Mouse (Mus musculus): ENCODE measurements around the gene Tln1. TPM values are rescaled to one million over a fixed set of nuclear protein-coding genes. Genes with fewer than 3 reads are reported as not detected.

Tln1 gene
- polyA plus RNA-seq, 1 experiment from 2014 or later: 60.4 TPM

- WGBS: 97% methylated on average over 12 of the region's 12 CpGs
- no peak overlapping the region for H3K27ac ChIP-seq (ENCODE audit: low read depth, low read length)
- H3K9ac ChIP-seq (ENCODE audit: low read depth, low read length): no peak overlapping the region
- H3K36me3 ChIP-seq (ENCODE audit: control insufficient read depth, insufficient read depth, low read length): 0 out of 2 replicates have a peak, but pooled peaks cover 5% of the 10 kb centered on the region
- no peak overlapping the region for H3K4me3 ChIP-seq (ENCODE audit: low read depth, low read length)
- no peak overlapping the region for H3K4me2 ChIP-seq (replicated peaks; ENCODE audit: low read depth, low read length)
- DNase-seq (ENCODE audit: low spot score) (no peak), ATAC-seq (ENCODE audit: low FRiP score) (no peak)
- no peaks in the 10 kb centered on the region for H3K9me3 ChIP-seq (ENCODE audit: control insufficient read depth, low read length)
- H3K27me3 ChIP-seq (ENCODE audit: control insufficient read depth, insufficient read depth, low read length): no peaks in the 10 kb centered on the region
- H3K4me1 ChIP-seq (replicated peaks; ENCODE audit: control insufficient read depth, insufficient read depth, low read length): peaks cover 10% of the 10 kb centered on the region; the same call in 1 of the 2 replicates
Observed at GRCm38 (mm10) chr4:43581381-43581780, 18.9 kb upstream of the Tln1 start.

- Histone ChIP-seq H3K4me1 (replicated peaks; ENCODE audit: control insufficient read depth, insufficient read depth, low read length) (peaks cover 10% of the 10 kb centered on the region; the same call in 1 of the 2 replicates), H3K9me3 (ENCODE audit: control insufficient read depth, low read length) (no peaks in the 10 kb centered on the region), H3K4me2 (replicated peaks; ENCODE audit: low read depth, low read length) (no peak overlapping the region), H3K27ac (ENCODE audit: low read depth, low read length) (no peak overlapping the region), H3K9ac (ENCODE audit: low read depth, low read length) (no peak overlapping the region), H3K36me3 (ENCODE audit: control insufficient read depth, insufficient read depth, low read length) (0 out of 2 replicates have a peak, but pooled peaks cover 5% of the 10 kb centered on the region), H3K27me3 (ENCODE audit: control insufficient read depth, insufficient read depth, low read length) (no peaks in the 10 kb centered on the region), H3K4me3 (ENCODE audit: low read depth, low read length) (no peak overlapping the region)
- 91% methylated on average over 5 of the region's 5 CpGs for WGBS
- no peak for ATAC-seq (ENCODE audit: low FRiP score)
- no peak for DNase-seq (ENCODE audit: low spot score)
Observed at GRCm38 (mm10) chr4:43580721-43581120, 18.2 kb upstream of the Tln1 start.

- Histone ChIP-seq H3K9me3 (ENCODE audit: control insufficient read depth, low read length) (no peaks in the 10 kb centered on the region), H3K4me3 (ENCODE audit: low read depth, low read length) (peak overlapping the region; percentile 86), H3K27me3 (ENCODE audit: control insufficient read depth, insufficient read depth, low read length) (no peaks in the 10 kb centered on the region), H3K9ac (ENCODE audit: low read depth, low read length) (no peak overlapping the region), H3K27ac (ENCODE audit: low read depth, low read length) (no peak overlapping the region), H3K36me3 (ENCODE audit: control insufficient read depth, insufficient read depth, low read length) (0 out of 2 replicates have a peak, but pooled peaks cover 5% of the 10 kb centered on the region), H3K4me1 (replicated peaks; ENCODE audit: control insufficient read depth, insufficient read depth, low read length) (peaks cover 10% of the 10 kb centered on the region; the same call in 1 of the 2 replicates), H3K4me2 (replicated peaks; ENCODE audit: low read depth, low read length) (peak overlapping the region; percentile 76)
- DNase-seq (ENCODE audit: low spot score) (no peak), ATAC-seq (ENCODE audit: low FRiP score) (no peak)
- 88% methylated on average over 6 of the region's 6 CpGs for WGBS
Observed at GRCm38 (mm10) chr4:43579731-43580130, 17.2 kb upstream of the Tln1 start.

DNA sequence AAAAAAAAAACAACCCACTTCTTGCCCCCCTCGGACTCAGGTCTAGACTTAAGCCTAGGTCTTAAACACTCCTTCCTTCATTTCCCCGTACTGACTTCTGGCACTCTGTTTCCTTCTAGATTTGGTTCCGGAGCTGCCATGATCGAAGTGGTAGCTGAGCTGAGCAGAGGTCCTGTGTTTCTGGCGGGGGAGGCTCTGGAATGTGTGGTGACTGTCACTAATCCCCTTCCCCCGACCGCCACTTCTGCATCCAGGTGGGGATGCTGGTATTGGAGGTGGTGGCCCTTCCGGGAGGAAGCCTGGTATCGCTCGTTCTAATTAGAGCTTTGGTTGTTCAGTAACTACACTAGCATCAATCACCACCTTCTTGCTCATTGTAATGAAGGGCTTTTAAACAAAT, 16.8 kb upstream of the Tln1 start:
- Histone ChIP-seq H3K27me3 (ENCODE audit: control insufficient read depth, insufficient read depth, low read length) (no peaks in the 10 kb centered on the region), H3K9ac (ENCODE audit: low read depth, low read length) (peak overlapping the region; percentile 95), H3K9me3 (ENCODE audit: control insufficient read depth, low read length) (no peaks in the 10 kb centered on the region), H3K4me3 (ENCODE audit: low read depth, low read length) (peak overlapping the region; percentile 86), H3K36me3 (ENCODE audit: control insufficient read depth, insufficient read depth, low read length) (0 out of 2 replicates have a peak, but pooled peaks cover 5% of the 10 kb centered on the region), H3K4me1 (replicated peaks; ENCODE audit: control insufficient read depth, insufficient read depth, low read length) (peaks cover 10% of the 10 kb centered on the region; the same call in 1 of the 2 replicates), H3K4me2 (replicated peaks; ENCODE audit: low read depth, low read length) (peak overlapping the region; percentile 76), H3K27ac (ENCODE audit: low read depth, low read length) (no peak overlapping the region)
- 9% methylated on average over 10 of the region's 10 CpGs for WGBS
- DNase-seq (ENCODE audit: low spot score) (no peak), ATAC-seq (ENCODE audit: low FRiP score) (no peak)

DNA sequence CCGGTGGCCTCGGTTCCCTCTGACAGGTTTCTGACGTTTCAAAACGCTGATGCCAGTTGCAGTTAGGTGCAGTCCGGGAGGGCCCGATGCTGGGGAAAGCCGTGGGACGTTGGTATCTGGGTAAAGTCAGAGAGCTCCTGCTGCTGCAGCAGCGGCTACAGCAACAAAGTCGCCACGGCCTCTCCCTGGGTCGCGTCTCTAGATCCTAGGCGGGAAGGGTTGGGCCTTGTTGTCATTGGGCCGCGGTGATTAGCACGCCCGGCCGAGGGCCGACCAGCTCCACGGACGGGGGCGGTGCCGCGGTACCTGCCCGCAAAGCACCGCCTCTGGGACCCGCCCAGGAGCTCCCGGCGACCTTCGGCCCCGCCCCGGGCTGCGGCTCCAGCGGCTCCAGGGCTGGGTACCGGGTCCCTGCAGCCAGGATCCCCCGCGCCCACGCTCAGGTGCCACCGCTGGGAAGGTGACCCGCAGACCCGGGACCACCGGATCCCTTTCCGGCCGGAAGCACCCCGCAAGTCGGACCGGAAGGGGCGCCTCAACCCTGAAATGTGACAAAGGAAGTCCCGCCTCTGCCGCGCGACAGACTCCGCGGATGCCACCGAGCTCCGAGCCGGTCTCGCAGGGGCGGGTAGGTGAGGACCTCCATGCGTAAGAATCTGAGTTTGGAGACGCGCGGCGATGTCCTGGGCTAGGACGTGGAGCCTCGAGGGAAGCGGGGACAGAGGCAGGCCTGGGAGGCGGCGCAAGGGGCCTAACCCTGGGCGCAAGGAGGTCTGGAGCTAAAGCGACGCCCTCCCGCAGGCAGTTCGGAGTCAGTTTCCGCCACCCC, 16.1 kb upstream of the Tln1 start, which contains the start of the genes Rgp1 and Gba2:
Gene Rgp1 (plus strand): TSS at position 340 of the 829 bp plus-strand sequence.
Gene Gba2 (minus strand): TSS at position 498 of the 829 bp plus-strand sequence.
- no peaks in the 10 kb centered on the region for H3K9me3 ChIP-seq (ENCODE audit: control insufficient read depth, low read length)
- peak within 1 kb of the TSS; percentile 70 for H3K27ac ChIP-seq (ENCODE audit: low read depth, low read length)
- under 1% methylated on average over 61 of the region's 76 CpGs for WGBS
- H3K27me3 ChIP-seq (ENCODE audit: control insufficient read depth, insufficient read depth, low read length): no peaks in the 10 kb centered on the region
- H3K9ac ChIP-seq (ENCODE audit: low read depth, low read length): peak within 1 kb of the TSS; percentile 95
- ATAC-seq (ENCODE audit: low FRiP score) (peak; percentile 90), DNase-seq (ENCODE audit: low spot score) (peak; percentile 84)
- 0 out of 2 replicates have a peak, but pooled peaks cover 5% of the 10 kb centered on the region for H3K36me3 ChIP-seq (ENCODE audit: control insufficient read depth, insufficient read depth, low read length)
- H3K4me2 ChIP-seq (replicated peaks; ENCODE audit: low read depth, low read length): peak within 1 kb of the TSS; percentile 76
- peaks cover 10% of the 10 kb centered on the region; the same call in 1 of the 2 replicates for H3K4me1 ChIP-seq (replicated peaks; ENCODE audit: control insufficient read depth, insufficient read depth, low read length)
- H3K4me3 ChIP-seq (ENCODE audit: low read depth, low read length): peak within 1 kb of the TSS; percentile 86

- no peaks in the 10 kb centered on the region for H3K27me3 ChIP-seq (ENCODE audit: control insufficient read depth, insufficient read depth, low read length)
- H3K4me1 ChIP-seq (replicated peaks; ENCODE audit: control insufficient read depth, insufficient read depth, low read length): peaks cover 10% of the 10 kb centered on the region; the same call in 1 of the 2 replicates
- no peak overlapping the region for H3K27ac ChIP-seq (ENCODE audit: low read depth, low read length)
- DNase-seq (ENCODE audit: low spot score): no peak
- WGBS: 55% methylated on average over 8 of the region's 8 CpGs
- H3K36me3 ChIP-seq (ENCODE audit: control insufficient read depth, insufficient read depth, low read length): peaks cover 1% of the 10 kb centered on the region; the same call in 1 of the 2 replicates
- peak overlapping the region; percentile 86 for H3K4me3 ChIP-seq (ENCODE audit: low read depth, low read length)
- no peak for ATAC-seq (ENCODE audit: low FRiP score)
- H3K9ac ChIP-seq (ENCODE audit: low read depth, low read length): peak overlapping the region; percentile 95
- no peaks in the 10 kb centered on the region for H3K9me3 ChIP-seq (ENCODE audit: control insufficient read depth, low read length)
- peak overlapping the region; percentile 76 for H3K4me2 ChIP-seq (replicated peaks; ENCODE audit: low read depth, low read length)
Observed at GRCm38 (mm10) chr4:43577237-43577881, 14.9 kb upstream of the Tln1 start.

- no peaks in the 10 kb centered on the region for H3K9me3 ChIP-seq (ENCODE audit: control insufficient read depth, low read length)
- H3K4me1 ChIP-seq (replicated peaks; ENCODE audit: control insufficient read depth, insufficient read depth, low read length): peaks cover 10% of the 10 kb centered on the region; the same call in 1 of the 2 replicates
- peak overlapping the region; percentile 12; the same call in 1 of the 2 replicates for H3K4me2 ChIP-seq (replicated peaks; ENCODE audit: low read depth, low read length)
- no peak overlapping the region for H3K9ac ChIP-seq (ENCODE audit: low read depth, low read length)
- 83% methylated on average over 2 of the region's 2 CpGs for WGBS
- DNase-seq (ENCODE audit: low spot score): no peak
- H3K4me3 ChIP-seq (ENCODE audit: low read depth, low read length): no peak overlapping the region
- H3K27ac ChIP-seq (ENCODE audit: low read depth, low read length): no peak overlapping the region
- H3K36me3 ChIP-seq (ENCODE audit: control insufficient read depth, insufficient read depth, low read length): peaks cover 5% of the 10 kb centered on the region
- H3K27me3 ChIP-seq (ENCODE audit: control insufficient read depth, insufficient read depth, low read length): no peaks in the 10 kb centered on the region
- no peak for ATAC-seq (ENCODE audit: low FRiP score)
Observed at GRCm38 (mm10) chr4:43575356-43575755, 12.9 kb upstream of the Tln1 start.

GRCm38 (mm10) chr4:43573561-43573960, 11.1 kb upstream of the Tln1 start:
- Histone ChIP-seq H3K4me2 (replicated peaks; ENCODE audit: low read depth, low read length) (no peak overlapping the region), H3K27me3 (ENCODE audit: control insufficient read depth, insufficient read depth, low read length) (no peaks in the 10 kb centered on the region), H3K4me1 (replicated peaks; ENCODE audit: control insufficient read depth, insufficient read depth, low read length) (peaks cover 10% of the 10 kb centered on the region; the same call in 1 of the 2 replicates), H3K9me3 (ENCODE audit: control insufficient read depth, low read length) (no peaks in the 10 kb centered on the region), H3K36me3 (ENCODE audit: control insufficient read depth, insufficient read depth, low read length) (peaks cover 18% of the 10 kb centered on the region), H3K9ac (ENCODE audit: low read depth, low read length) (no peak overlapping the region), H3K27ac (ENCODE audit: low read depth, low read length) (no peak overlapping the region), H3K4me3 (ENCODE audit: low read depth, low read length) (no peak overlapping the region)
- ATAC-seq (ENCODE audit: low FRiP score) (no peak), DNase-seq (ENCODE audit: low spot score) (no peak)
- WGBS: 93% methylated on average over 4 of the region's 4 CpGs
